ENCODE assay signal across 8 mouse cellular contexts in the genomic region with DNA sequence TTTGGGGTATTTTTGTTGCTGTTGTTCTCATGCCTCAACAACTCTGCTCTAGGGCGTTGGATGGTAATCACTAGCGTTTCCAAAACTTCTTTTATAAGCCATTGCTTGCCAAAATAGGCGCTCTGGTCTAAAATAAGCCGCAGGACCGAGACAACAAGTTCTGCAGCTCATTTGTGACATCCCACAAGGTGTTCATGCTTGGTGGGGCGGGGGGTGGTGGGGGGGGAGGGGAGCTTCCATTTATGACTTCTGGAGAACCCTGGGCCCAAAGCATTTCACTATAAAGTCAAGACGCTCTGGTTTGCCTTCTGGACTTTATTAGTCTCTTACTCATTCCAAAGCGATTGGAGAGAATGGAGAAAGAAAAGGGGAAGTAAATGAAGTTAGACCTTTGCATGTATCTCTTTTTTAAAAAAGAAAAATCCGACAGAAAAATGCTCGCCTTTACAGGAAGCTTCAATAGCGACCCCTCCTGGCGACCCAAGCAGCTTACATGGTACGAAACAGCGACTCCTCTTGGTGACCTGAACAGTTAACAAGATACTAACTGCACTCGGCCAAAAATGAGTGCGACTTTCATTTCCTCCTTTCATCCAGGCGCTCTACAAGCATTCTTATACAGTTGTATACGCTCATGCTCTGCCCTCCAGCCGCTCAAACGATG.
A peak's percentile ranks its signal among the peaks of the same experiment; 100 is the strongest.
DNase-seq lines count a peak whose midpoint lies in the region; ATAC-seq lines count a peak whose summit lies in the region.

No protein-coding gene starts in this region.

- peaks cover 6% of the 10 kb centered on the region; the same call in 1 of the 2 replicates for H3K27me3 ChIP-seq in embryonic facial prominence, embryonic 15.5 days

- WGBS in embryonic facial prominence, embryonic 15.5 days = 9% methylated on average over 20 of the region's 20 CpGs

- peak overlapping the region; percentile 27 for H3K4me2 ChIP-seq in embryonic facial prominence, embryonic 15.5 days (replicated peaks)

- H3K4me1 ChIP-seq in embryonic facial prominence, embryonic 15.5 days = peaks cover 6% of the 10 kb centered on the region; the same call in 1 of the 2 replicates

- H3K27ac ChIP-seq in embryonic facial prominence, embryonic 15.5 days (replicated peaks) = no peak overlapping the region

- ATAC-seq in embryonic facial prominence, embryonic 15.5 days (ENCODE audit: insufficient number of reproducible peaks, low FRiP score, low TSS enrichment, low read depth) = no peak

- no peaks in the 10 kb centered on the region for H3K9me3 ChIP-seq in embryonic facial prominence, embryonic 15.5 days (replicated peaks)

- no peak overlapping the region for H3K4me3 ChIP-seq in embryonic facial prominence, embryonic 15.5 days (replicated peaks)

- no peaks in the 10 kb centered on the region for H3K36me3 ChIP-seq in embryonic facial prominence, embryonic 15.5 days

- H3K9ac ChIP-seq in embryonic facial prominence, embryonic 15.5 days = no peak overlapping the region

- peak; percentile 6 to 16 for DNase-seq in left cerebral cortex, adult 18-20 months (ENCODE audit: low spot score in 2 of 2)
- no peak for DNase-seq in left cerebral cortex, adult 8-10 months (ENCODE audit: low spot score in 2 of 2)
- DNase-seq in WW6 (ENCODE audit: low read depth, low spot score) (peak; percentile 40), liver (peak; percentile 71)
- peak; percentile 50 for DNase-seq in heart, postnatal 4 days
- DNase-seq in natural killer cell, adult 2 months (ENCODE audit: low spot score in 2 of 2) = peak; percentile 68 to 86
- DNase-seq in thymus, postnatal 4 days = peak; percentile 89

Comparison
In these comparisons a context has a peak if more than half of its experiments do, and no peak if none do; other contexts are left out.
1. DNase-seq: peak in left cerebral cortex, adult 18-20 months (2 of 2), WW6 (single experiment), heart, postnatal 4 days (single experiment), liver (single experiment), natural killer cell, adult 2 months (2 of 2) and thymus, postnatal 4 days (single experiment); none in left cerebral cortex, adult 8-10 months (0 of 2).